Mouse (Mus musculus) gastrocnemius, postnatal 10 days (tissue): ENCODE results near the gene Ech1. TPM values are rescaled to one million over a fixed set of nuclear protein-coding genes. Genes with fewer than 3 reads are reported as not detected.

ENCODE experiments used
- DNase-seq: peaks from one replicate; pipeline ENCODE4 v3.0.0; 2021; ENCODE audit warnings: mixed read lengths
- total RNA-seq, 2 experiments: library from RNA; stranded (reverse); gene quantifications; 2 replicates each; pipeline ENCODE4 v1.2.3; 2021

Gene Ech1
- total RNA-seq, 2 experiments from 2014 or later: 182 to 227 TPM

GRCm38 (mm10) chr7:28819571-28819970, 5.4 kb upstream of the Ech1 start:
- no peak for DNase-seq

- DNase-seq: no peak
These were observed 4.4 kb upstream of the Ech1 start for GRCm38 (mm10) chr7:28820358-28821260.

- peak; percentile 53 for DNase-seq
These were observed 3.7 kb upstream of the Ech1 start for GRCm38 (mm10) chr7:28821261-28821831.

- DNase-seq: no peak
These were observed 2.5 kb upstream of the Ech1 start for GRCm38 (mm10) chr7:28822556-28822955.

- no peak for DNase-seq
These were observed 1.8 kb upstream of the Ech1 start for GRCm38 (mm10) chr7:28822993-28823903.

- no peak for DNase-seq
These were observed 1.1 kb upstream of the Ech1 start for GRCm38 (mm10) chr7:28823932-28824331.

GRCm38 (mm10) chr7:28825686-28826401, 827 bp downstream of the Ech1 start:
- DNase-seq: peak; percentile 18

GRCm38 (mm10) chr7:28826402-28826772, 1.4 kb downstream of the Ech1 start:
- no peak for DNase-seq

GRCm38 (mm10) chr7:28827338-28827737, 2.3 kb downstream of the Ech1 start:
- DNase-seq: no peak

GRCm38 (mm10) chr7:28829821-28830220, 4.8 kb downstream of the Ech1 start:
- DNase-seq: no peak

GRCm38 (mm10) chr7:28830981-28831380, 6.0 kb downstream of the Ech1 start:
- DNase-seq: no peak

GRCm38 (mm10) chr7:28831411-28832125, 6.6 kb downstream of the Ech1 start:
- no peak for DNase-seq

GRCm38 (mm10) chr7:28832137-28832536, 7.1 kb downstream of the Ech1 start:
- no peak for DNase-seq

- DNase-seq: no peak
These were observed 8.8 kb downstream of the Ech1 start, which contains the start of gene Lgals4 for GRCm38 (mm10) chr7:28833723-28834347. Gene Lgals4 (plus strand): TSS chr7:28833854.

- no peak for DNase-seq
These were observed 11.9 kb downstream of the Ech1 start for GRCm38 (mm10) chr7:28836936-28837335.

GRCm38 (mm10) chr7:28838331-28838730, 13.3 kb downstream of the Ech1 start:
- no peak for DNase-seq

GRCm38 (mm10) chr7:28847273-28847672, 22.3 kb downstream of the Ech1 start:
- DNase-seq: no peak

GRCm38 (mm10) chr7:28849700-28850236, 24.8 kb downstream of the Ech1 start:
- no peak for DNase-seq

GRCm38 (mm10) chr7:28850642-28851041, 25.6 kb downstream of the Ech1 start:
- no peak for DNase-seq

- DNase-seq: no peak
These were observed 34.9 kb downstream of the Ech1 start for GRCm38 (mm10) chr7:28859953-28860352.
